Mouse (Mus musculus): ENCODE measurements at regions not wholly inside any gene's neighbourhood (a gene's known extent, or its start where the extent isn't known, plus 50 kb on each side); places are given as distances from the start of the nearest gene placed in this dataset.

GRCm38 (mm10) chr1:137906883-137907282, 268.6 kb downstream of the Ptprc start:
- Histone ChIP-seq H3K36me3 (ENCODE audit: control insufficient read depth, insufficient read depth, low read length) (peaks cover 7% of the 10 kb centered on the region), H3K79me2 (replicated peaks; ENCODE audit: control insufficient read depth, insufficient read depth, low read length) (no peaks in the 10 kb centered on the region; the same call in 1 of the 2 replicates), H3K9ac (ENCODE audit: low read depth, low read length) (no peak overlapping the region), H3K27ac (no peak overlapping the region), H3K27me3 (ENCODE audit: control insufficient read depth, insufficient read depth, low read length) (no peaks in the 10 kb centered on the region), H3K4me3 (no peak overlapping the region), H3K4me1 (ENCODE audit: control insufficient read depth, insufficient read depth, low read length) (peaks cover 1% of the 10 kb centered on the region)
- intact Hi-C loops (cut with DNase I): loop anchor here (10.0 kb wide), 1 partner anchor 948 kb away; the partner anchor contains the start of gene 2310009B15Rik
- no peak for TF ChIP-seq CTCF (IDR thresholded peaks at IDR 0.05)
- no peak for TF ChIP-seq POLR2A (IDR thresholded peaks at IDR 0.05; ENCODE audit: insufficient read depth, low read depth, low read length)
- TF ChIP-seq EP300 (IDR thresholded peaks at IDR 0.05; ENCODE audit: insufficient read depth, low read depth, low read length): no peak
- 62% methylated on average over 5 of the region's 5 CpGs for WGBS
- DNase-seq: no peak

GRCm38 (mm10) chr1:137906477-137906876, 269.0 kb downstream of the Ptprc start:
- Histone ChIP-seq H3K4me1 (ENCODE audit: control insufficient read depth, insufficient read depth, low read length) (peaks cover 1% of the 10 kb centered on the region), H3K27ac (no peak overlapping the region), H3K4me3 (no peak overlapping the region), H3K9ac (ENCODE audit: low read depth, low read length) (no peak overlapping the region), H3K79me2 (replicated peaks; ENCODE audit: control insufficient read depth, insufficient read depth, low read length) (no peaks in the 10 kb centered on the region; the same call in 1 of the 2 replicates), H3K27me3 (ENCODE audit: control insufficient read depth, insufficient read depth, low read length) (no peaks in the 10 kb centered on the region), H3K36me3 (ENCODE audit: control insufficient read depth, insufficient read depth, low read length) (peaks cover 7% of the 10 kb centered on the region)
- TF ChIP-seq EP300 (IDR thresholded peaks at IDR 0.05; ENCODE audit: insufficient read depth, low read depth, low read length) (no peak), CTCF (IDR thresholded peaks at IDR 0.05) (no peak), POLR2A (IDR thresholded peaks at IDR 0.05; ENCODE audit: insufficient read depth, low read depth, low read length) (no peak)
- intact Hi-C loops (cut with DNase I): loop anchor here (10.0 kb wide), 1 partner anchor 948 kb away; the partner anchor contains the start of gene 2310009B15Rik
- 66% methylated on average over 3 of the region's 3 CpGs for WGBS
- DNase-seq: no peak

GRCm38 (mm10) chr1:137905566-137905965, 269.9 kb downstream of the Ptprc start:
- no peak for DNase-seq
- Histone ChIP-seq H3K27ac (no peak overlapping the region), H3K4me1 (ENCODE audit: control insufficient read depth, insufficient read depth, low read length) (peaks cover 1% of the 10 kb centered on the region), H3K27me3 (ENCODE audit: control insufficient read depth, insufficient read depth, low read length) (no peaks in the 10 kb centered on the region), H3K4me3 (no peak overlapping the region), H3K79me2 (replicated peaks; ENCODE audit: control insufficient read depth, insufficient read depth, low read length) (no peaks in the 10 kb centered on the region; the same call in 1 of the 2 replicates), H3K36me3 (ENCODE audit: control insufficient read depth, insufficient read depth, low read length) (peaks cover 7% of the 10 kb centered on the region), H3K9ac (ENCODE audit: low read depth, low read length) (no peak overlapping the region)
- intact Hi-C loops (cut with DNase I): loop anchor here (10.0 kb wide), 1 partner anchor 949 kb away; the partner anchor contains the start of gene 2310009B15Rik
- WGBS: 67% methylated on average over 5 of the region's 5 CpGs
- TF ChIP-seq CTCF (IDR thresholded peaks at IDR 0.05) (no peak), POLR2A (IDR thresholded peaks at IDR 0.05; ENCODE audit: insufficient read depth, low read depth, low read length) (no peak)

- Histone ChIP-seq H3K9ac (ENCODE audit: low read depth, low read length) (no peak overlapping the region), H3K4me3 (no peak overlapping the region), H3K27ac (no peak overlapping the region), H3K4me1 (ENCODE audit: control insufficient read depth, insufficient read depth, low read length) (peaks cover 1% of the 10 kb centered on the region), H3K36me3 (ENCODE audit: control insufficient read depth, insufficient read depth, low read length) (peaks cover 7% of the 10 kb centered on the region), H3K79me2 (replicated peaks; ENCODE audit: control insufficient read depth, insufficient read depth, low read length) (no peaks in the 10 kb centered on the region; the same call in 1 of the 2 replicates), H3K27me3 (ENCODE audit: control insufficient read depth, insufficient read depth, low read length) (no peaks in the 10 kb centered on the region)
- TF ChIP-seq POLR2A (IDR thresholded peaks at IDR 0.05; ENCODE audit: insufficient read depth, low read depth, low read length): no peak
- no peak for TF ChIP-seq EP300 (IDR thresholded peaks at IDR 0.05; ENCODE audit: insufficient read depth, low read depth, low read length)
- no peak for TF ChIP-seq CTCF (IDR thresholded peaks at IDR 0.05)
- intact Hi-C loops (cut with DNase I): loop anchor here (5.0 to 10.0 kb wide), 2 partner anchors 34 to 951 kb away; partner anchors contain the start of gene 2310009B15Rik
- DNase-seq: no peak
- WGBS: 55% methylated on average over 4 of the region's 4 CpGs
Observed at GRCm38 (mm10) chr1:137903351-137903750, 272.2 kb downstream of the Ptprc start.

- TF ChIP-seq CTCF (IDR thresholded peaks at IDR 0.05): no peak
- TF ChIP-seq POLR2A (IDR thresholded peaks at IDR 0.05; ENCODE audit: insufficient read depth, low read depth, low read length): no peak
- no peak for TF ChIP-seq EP300 (IDR thresholded peaks at IDR 0.05; ENCODE audit: insufficient read depth, low read depth, low read length)
- Histone ChIP-seq H3K4me3 (no peak overlapping the region), H3K9ac (ENCODE audit: low read depth, low read length) (no peak overlapping the region), H3K79me2 (replicated peaks; ENCODE audit: control insufficient read depth, insufficient read depth, low read length) (no peaks in the 10 kb centered on the region; the same call in 1 of the 2 replicates), H3K27me3 (ENCODE audit: control insufficient read depth, insufficient read depth, low read length) (no peaks in the 10 kb centered on the region), H3K27ac (no peak overlapping the region), H3K36me3 (ENCODE audit: control insufficient read depth, insufficient read depth, low read length) (peaks cover 7% of the 10 kb centered on the region), H3K4me1 (ENCODE audit: control insufficient read depth, insufficient read depth, low read length) (peaks cover 1% of the 10 kb centered on the region)
- WGBS: 46% methylated on average over 6 of the region's 6 CpGs
- no peak for DNase-seq
- intact Hi-C loops (cut with DNase I): loop anchor here (5.0 to 10.0 kb wide), 2 partner anchors 34 to 952 kb away; partner anchors contain the start of gene 2310009B15Rik
Observed at GRCm38 (mm10) chr1:137902859-137903258, 272.6 kb downstream of the Ptprc start.

GRCm38 (mm10) chr1:137901996-137902395, 273.5 kb downstream of the Ptprc start:
- Histone ChIP-seq H3K4me1 (ENCODE audit: control insufficient read depth, insufficient read depth, low read length) (peaks cover 1% of the 10 kb centered on the region), H3K36me3 (ENCODE audit: control insufficient read depth, insufficient read depth, low read length) (peaks cover 7% of the 10 kb centered on the region), H3K27me3 (ENCODE audit: control insufficient read depth, insufficient read depth, low read length) (no peaks in the 10 kb centered on the region), H3K79me2 (replicated peaks; ENCODE audit: control insufficient read depth, insufficient read depth, low read length) (no peaks in the 10 kb centered on the region; the same call in 1 of the 2 replicates), H3K27ac (no peak overlapping the region), H3K9ac (ENCODE audit: low read depth, low read length) (no peak overlapping the region), H3K4me3 (no peak overlapping the region)
- no peak for DNase-seq
- TF ChIP-seq POLR2A (IDR thresholded peaks at IDR 0.05; ENCODE audit: insufficient read depth, low read depth, low read length): no peak
- no peak for TF ChIP-seq CTCF (IDR thresholded peaks at IDR 0.05)
- TF ChIP-seq EP300 (IDR thresholded peaks at IDR 0.05; ENCODE audit: insufficient read depth, low read depth, low read length): no peak
- intact Hi-C loops (cut with DNase I): loop anchor here (5.0 to 10.0 kb wide), 2 partner anchors 35 to 953 kb away; partner anchors contain the start of gene 2310009B15Rik
- 74% methylated on average over 4 of the region's 4 CpGs for WGBS
